Mouse (Mus musculus) CH12.LX (cell line): ENCODE results near the gene Alkbh2. TPM values are rescaled to one million over a fixed set of nuclear protein-coding genes. Genes with fewer than 3 reads are reported as not detected.
A peak's percentile ranks its signal among the peaks of the same experiment; 100 is the strongest.

Experiments used
- DNase-seq: peaks from one replicate; pipeline ENCODE4 v3.0.0-alpha.2; 2013; ENCODE audit errors: extremely low read depth
- H3K27ac ChIP-seq: 2 replicates; pipeline ENCODE4 v1.5.1; 2012; ENCODE audit warnings: low read depth, mild to moderate bottlenecking, control low read depth, moderate library complexity; ENCODE audit not compliant: insufficient read depth
- H3K27me3 ChIP-seq: replicated peaks from 2 replicates; pipeline ENCODE3; 2012; ENCODE audit warnings: inconsistent platforms
- H3K36me3 ChIP-seq, 2 experiments: replicated peaks in 1 of 2; 2 replicates each; pipeline versions ENCODE3 to v1.6.1; 2012; ENCODE audit warnings: inconsistent platforms in 1 of 2, low read length in 1 of 2, mild to moderate bottlenecking in 1 of 2, mixed read lengths in 1 of 2, moderate library complexity in 1 of 2; ENCODE audit not compliant: control insufficient read depth in 1 of 2, insufficient read depth in 1 of 2
- H3K4me1 ChIP-seq, 2 experiments: 2 replicates each; pipeline ENCODE4 v1.6.1; 2012; ENCODE audit warnings: inconsistent platforms in 1 of 2, moderate library complexity in 1 of 2; ENCODE audit not compliant: insufficient read depth in 2 of 2, control insufficient read depth in 1 of 2
- H3K4me2 ChIP-seq: 2 replicates; pipeline ENCODE4 v1.6.1; 2012; ENCODE audit warnings: low read depth, mild to moderate bottlenecking, control low read depth; ENCODE audit not compliant: poor library complexity, insufficient read depth, severe bottlenecking
- H3K4me3 ChIP-seq, 3 experiments: fragments of 150-350 bp in 1 of 3; sonication (generic) in 1 of 3; replicated peaks in 1 of 3; 2 replicates each; pipeline versions ENCODE3 to v1.5.1; 2011 to 2012; ENCODE audit warnings: low read depth in 2 of 3, low read length in 2 of 3, mild to moderate bottlenecking in 2 of 3, moderate library complexity in 2 of 3, control low read depth in 1 of 3, improper control_type of control experiment in 1 of 3, inconsistent platforms in 1 of 3, mixed read lengths in 1 of 3; ENCODE audit not compliant: poor library complexity in 1 of 3
- H3K79me2 ChIP-seq: replicated peaks from 2 replicates; pipeline ENCODE4 v1.6.1; 2012; ENCODE audit warnings: mild to moderate bottlenecking, moderate library complexity; ENCODE audit not compliant: control insufficient read depth, poor library complexity, insufficient read depth, severe bottlenecking; ENCODE audit errors: extremely low read depth
- H3K9ac ChIP-seq: 2 replicates; pipeline ENCODE4 v1.6.1; 2012; ENCODE audit warnings: low read depth, mild to moderate bottlenecking, control low read depth, moderate library complexity; ENCODE audit not compliant: insufficient read depth
- H3K9me3 ChIP-seq: replicated peaks from 2 replicates; pipeline ENCODE3; 2012; ENCODE audit warnings: low read length, inconsistent platforms, mixed read lengths
- BHLHE40 ChIP-seq: IDR thresholded peaks from 2 replicates; pipeline ENCODE4 v1.6.1; 2011; ENCODE audit warnings: mild to moderate bottlenecking, low read depth, low read length, improper control_type of control experiment
- CHD1 ChIP-seq: IDR thresholded peaks from 2 replicates; pipeline ENCODE4 v1.6.1; 2012; ENCODE audit warnings: low read depth, low read length, improper control_type of control experiment, inconsistent platforms
- CTCF ChIP-seq, 2 experiments: IDR thresholded peaks in 1 of 2; conservative IDR thresholded peaks in 1 of 2; 2 replicates each; pipeline ENCODE4 v1.5.1; 2011 to 2012; ENCODE audit warnings: low read depth in 2 of 2, low read length in 2 of 2, improper control_type of control experiment in 1 of 2, inconsistent platforms in 1 of 2, mild to moderate bottlenecking in 1 of 2, moderate library complexity in 1 of 2
- E2F4 ChIP-seq: IDR thresholded peaks from 2 replicates; pipeline ENCODE4 v1.6.1; 2011; ENCODE audit warnings: low read depth, low read length, improper control_type of control experiment; ENCODE audit not compliant: insufficient replicate concordance
- EP300 ChIP-seq: IDR thresholded peaks from 2 replicates; pipeline ENCODE4 v1.6.1; 2011; ENCODE audit warnings: low read length, improper control_type of control experiment
- ETS1 ChIP-seq: conservative IDR thresholded peaks from 2 replicates; pipeline ENCODE4 v1.6.1; 2012; ENCODE audit warnings: low read depth, mild to moderate bottlenecking, inconsistent platforms, low read length, improper control_type of control experiment, moderate library complexity
- GABPA ChIP-seq: IDR thresholded peaks from 2 replicates; pipeline ENCODE4 v1.6.1; 2012; ENCODE audit warnings: low read depth, low read length, improper control_type of control experiment, inconsistent platforms; ENCODE audit not compliant: insufficient replicate concordance
- JUN ChIP-seq: IDR thresholded peaks from 2 replicates; pipeline ENCODE4 v1.6.1; 2011; ENCODE audit warnings: low read depth, mild to moderate bottlenecking, low read length, improper control_type of control experiment, moderate library complexity; ENCODE audit not compliant: insufficient read depth
- KAT2A ChIP-seq: IDR thresholded peaks from 2 replicates; pipeline ENCODE4 v1.6.1; 2012; ENCODE audit warnings: low read length, improper control_type of control experiment, inconsistent platforms; ENCODE audit not compliant: insufficient replicate concordance
- MAFK ChIP-seq: IDR thresholded peaks from 2 replicates; pipeline ENCODE4 v1.6.1; 2011; ENCODE audit warnings: low read length, improper control_type of control experiment; ENCODE audit not compliant: insufficient replicate concordance
- MAZ ChIP-seq: IDR thresholded peaks from 2 replicates; pipeline ENCODE4 v1.6.1; 2012; ENCODE audit warnings: low read depth, mild to moderate bottlenecking, inconsistent platforms, low read length, improper control_type of control experiment, moderate library complexity
- MXI1 ChIP-seq: IDR thresholded peaks from 2 replicates; pipeline ENCODE4 v1.6.1; 2011; ENCODE audit warnings: mild to moderate bottlenecking, low read depth, low read length, improper control_type of control experiment
- NRF1 ChIP-seq: IDR thresholded peaks from 2 replicates; pipeline ENCODE4 v1.6.1; 2014; ENCODE audit warnings: low read depth, mild to moderate bottlenecking, inconsistent platforms, low read length, improper control_type of control experiment, moderate library complexity
- POLR2AphosphoS2 ChIP-seq: IDR thresholded peaks from 2 replicates; pipeline ENCODE4 v1.6.1; 2011; ENCODE audit warnings: low read depth, low read length, improper control_type of control experiment
- RAD21 ChIP-seq: IDR thresholded peaks from 2 replicates; pipeline ENCODE4 v1.6.1; 2011; ENCODE audit warnings: low read depth, mild to moderate bottlenecking, low read length, improper control_type of control experiment, moderate library complexity
- SIN3A ChIP-seq: IDR thresholded peaks from 2 replicates; pipeline ENCODE4 v1.6.1; 2012; ENCODE audit warnings: low read length, improper control_type of control experiment, inconsistent platforms
- SMC3 ChIP-seq: IDR thresholded peaks from 2 replicates; pipeline ENCODE4 v1.6.1; 2011; ENCODE audit warnings: low read depth, low read length, improper control_type of control experiment
- UBTF ChIP-seq: IDR thresholded peaks from 2 replicates; pipeline ENCODE4 v1.6.1; 2012; ENCODE audit warnings: low read depth, mild to moderate bottlenecking, inconsistent platforms, low read length, improper control_type of control experiment, moderate library complexity
- ZC3H11A ChIP-seq: IDR thresholded peaks from 2 replicates; pipeline ENCODE4 v1.6.1; 2012; ENCODE audit warnings: low read depth, mild to moderate bottlenecking, inconsistent platforms, low read length, improper control_type of control experiment
- ZMIZ1 ChIP-seq: IDR thresholded peaks from 2 replicates; pipeline ENCODE4 v1.6.1; 2012; ENCODE audit warnings: low read depth, mild to moderate bottlenecking, inconsistent platforms, low read length, improper control_type of control experiment
- ZNF384 ChIP-seq: IDR thresholded peaks from 2 replicates; pipeline ENCODE4 v1.6.1; 2012; ENCODE audit warnings: low read depth, low read length, improper control_type of control experiment, inconsistent platforms
- dilution Hi-C: fragments of 300-500 bp; cut with MboI; formaldehyde crosslinking; loops from 2 replicates; pipeline ENCODE4 v1.14.3; 2020; ENCODE audit warnings: low sequenced_read_pairs; ENCODE audit not compliant: extremely low pct_unique_long_range_greater_than_20kb, extremely low pct_ligation_motif_present
- in situ Hi-C: fragments of 300-500 bp; cut with MboI; formaldehyde crosslinking; loops from 3 replicates; pipeline ENCODE4 v1.14.3; 2019; ENCODE audit warnings: low sequenced_read_pairs, low pct_ligation_motif_present, low pct_unique_long_range_greater_than_20kb, mixed read lengths
- polyA plus RNA-seq: library from polyadenylated mRNA; unstranded; fragments of >175 nt; gene quantifications from 2 replicates; pipeline ENCODE4 v1.2.1, GENCODE M21; 2012; ENCODE audit warnings: low read depth; ENCODE audit not compliant: insufficient read length
- total RNA-seq, 2 experiments: library from RNA; depleted of rRNA; stranded (reverse); fragments of 300-350 nt in 1 of 2; fragments of >200 nt in 1 of 2; gene quantifications; 2 replicates each; pipeline ENCODE4 v1.2.3; 2012 to 2014

The Alkbh2 gene
- total and polyA plus RNA-seq, 3 experiments: 34.4 to 39.3 (median 35.7) TPM

DNA sequence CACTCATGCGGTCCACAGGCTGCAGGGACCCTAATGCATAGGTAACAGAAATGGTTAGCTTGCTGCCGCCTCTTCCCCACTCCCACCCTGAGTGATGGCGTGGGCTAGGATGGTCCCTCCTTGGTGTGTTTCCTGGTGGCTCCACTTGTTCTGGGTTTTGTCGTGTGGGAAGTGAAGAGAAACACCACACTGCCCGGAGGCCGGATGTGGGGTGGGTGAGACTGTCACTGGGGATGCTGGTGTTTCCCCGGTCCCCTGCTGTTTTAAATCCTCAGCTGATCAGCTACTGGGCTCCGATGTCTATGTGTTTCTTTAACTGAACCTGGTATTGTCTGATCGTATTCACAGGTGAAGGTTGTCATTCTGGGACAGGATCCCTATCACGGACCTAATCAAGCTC lies 7.5 kb upstream of the Alkbh2 start:
- DNase-seq: peak; percentile 62
- Histone ChIP-seq H3K9me3 (no peaks in the 10 kb centered on the region), H3K36me3 (peaks cover 47 to 77% of the 10 kb centered on the region in 2 experiments), H3K4me2 (no peak overlapping the region), H3K4me1 (peaks cover 3 to 43% of the 10 kb centered on the region in 2 experiments; a peak in 3 of 4 replicates), H3K9ac (no peak overlapping the region), H3K27me3 (no peaks in the 10 kb centered on the region), H3K27ac (peak overlapping the region; percentile 3), H3K79me2 (peaks cover 9% of the 10 kb centered on the region), H3K4me3 (no peak overlapping the region)
- in situ Hi-C loops (no loop called here), dilution Hi-C loops (no loop called here)
- 0 out of 2 replicates have a peak, but pooled peaks have one; percentile 15 for TF ChIP-seq SIN3A
- TF ChIP-seq JUN: no peak

DNA sequence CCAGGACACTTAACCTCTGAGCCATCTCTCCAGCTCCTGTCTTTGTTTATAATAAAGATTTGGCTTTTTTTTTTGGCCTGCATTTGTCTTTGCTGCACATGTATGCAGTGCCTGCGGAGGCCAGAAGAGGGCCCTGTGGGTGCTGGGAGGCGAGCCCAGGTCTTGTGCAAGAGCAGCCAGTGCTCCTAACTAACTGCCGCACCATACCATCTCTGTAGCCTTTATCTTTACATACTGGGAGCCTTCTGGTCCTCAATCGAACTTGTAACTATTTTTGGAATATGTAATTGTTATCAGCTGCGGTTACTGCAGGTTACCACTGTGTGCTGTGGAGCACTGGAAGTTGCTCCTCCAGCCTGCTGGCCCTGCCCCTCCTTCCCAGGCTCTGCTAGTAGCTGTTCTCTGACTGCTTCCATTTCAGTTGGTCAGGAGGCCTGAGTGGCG lies 6.1 kb upstream of the Alkbh2 start:
- dilution Hi-C loops: no loop called here
- no peak for DNase-seq
- Histone ChIP-seq H3K4me1 (peaks cover 8 to 51% of the 10 kb centered on the region in 2 experiments), H3K4me2 (no peak overlapping the region), H3K9me3 (no peaks in the 10 kb centered on the region), H3K79me2 (peaks cover 9% of the 10 kb centered on the region), H3K27ac (no peak overlapping the region), H3K4me3 (no peak overlapping the region), H3K27me3 (no peaks in the 10 kb centered on the region), H3K36me3 (peaks cover 39 to 62% of the 10 kb centered on the region in 2 experiments), H3K9ac (no peak overlapping the region)
- TF ChIP-seq CHD1: no peak
- TF ChIP-seq SMC3: peak; percentile 22; the same call in 1 of the 2 replicates
- no peak for TF ChIP-seq MAFK
- no peak for TF ChIP-seq BHLHE40
- TF ChIP-seq GABPA: no peak
- TF ChIP-seq ETS1: no peak
- TF ChIP-seq KAT2A: no peak
- TF ChIP-seq JUN: no peak
- TF ChIP-seq RAD21: peak; percentile 1; the same call in 1 of the 2 replicates
- no peak for TF ChIP-seq MAZ
- TF ChIP-seq ZMIZ1: no peak
- peak; percentile 25 to 51; a peak in 3 of 4 replicates for TF ChIP-seq CTCF (conservative IDR thresholded peaks at IDR 0.05 in 1 of 2, IDR thresholded peaks at IDR 0.05 in 1 of 2; ENCODE audit: low read depth in 2 of 2, low read length in 2 of 2)
- peak; percentile 19; the same call in 1 of the 2 replicates for TF ChIP-seq ZNF384
- TF ChIP-seq ZC3H11A: no peak
- TF ChIP-seq UBTF: no peak
- no peak for TF ChIP-seq NRF1
- no peak for TF ChIP-seq POLR2AphosphoS2
- no peak for TF ChIP-seq EP300
- TF ChIP-seq MXI1: no peak
- TF ChIP-seq E2F4: no peak
- in situ Hi-C loops: loop anchor here (5.0 kb wide), 1 partner anchor 82 kb away; no protein-coding TSS in a partner anchor
